Mouse (Mus musculus): ENCODE data around the gene Apol7e.
"Not testable (repeated sequence)": the region's sequence is repeated elsewhere in the genome, so short reads cannot be mapped to it uniquely, and the experiment has no call there.

Apol7e gene

DNA sequence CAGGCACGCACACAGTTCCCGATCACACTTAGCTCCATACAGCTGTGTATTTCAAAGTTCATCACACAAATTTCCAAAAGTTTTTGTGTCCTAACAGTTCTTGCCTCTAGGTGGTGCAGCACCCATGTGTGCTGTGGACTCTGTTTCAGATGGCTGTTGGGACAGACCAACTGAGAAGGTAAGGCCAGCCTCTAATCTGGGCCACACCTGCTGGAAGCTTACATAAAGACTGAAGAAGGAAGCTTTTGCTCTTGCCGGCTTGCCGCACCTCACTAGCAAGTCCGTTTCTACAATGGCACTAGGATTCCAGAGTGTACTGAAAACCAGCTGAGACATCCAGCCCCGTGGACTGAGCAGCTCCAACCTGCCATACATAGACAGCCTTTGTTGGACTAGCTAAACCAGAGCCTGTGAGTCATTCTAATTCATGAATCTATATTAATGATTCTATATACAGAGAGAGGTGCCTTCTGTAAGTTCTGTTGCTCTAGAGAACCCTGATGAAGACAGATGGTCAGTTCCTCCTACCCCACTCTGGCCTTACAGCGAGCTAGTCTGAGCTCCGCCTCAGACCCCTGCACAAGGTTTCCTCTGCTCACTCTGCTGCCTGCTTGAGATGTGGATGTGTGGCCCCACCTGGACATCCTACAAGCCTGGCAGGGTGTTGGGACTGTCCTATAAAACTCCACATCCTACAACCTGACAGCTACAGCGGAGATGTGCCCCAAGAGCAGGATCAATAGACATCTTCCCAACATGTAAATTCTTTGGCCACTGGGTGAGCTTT lies 42.0 kb downstream of the Apol7e start:
- intact Hi-C loops (cut with DNase I) = no loop called here

DNA sequence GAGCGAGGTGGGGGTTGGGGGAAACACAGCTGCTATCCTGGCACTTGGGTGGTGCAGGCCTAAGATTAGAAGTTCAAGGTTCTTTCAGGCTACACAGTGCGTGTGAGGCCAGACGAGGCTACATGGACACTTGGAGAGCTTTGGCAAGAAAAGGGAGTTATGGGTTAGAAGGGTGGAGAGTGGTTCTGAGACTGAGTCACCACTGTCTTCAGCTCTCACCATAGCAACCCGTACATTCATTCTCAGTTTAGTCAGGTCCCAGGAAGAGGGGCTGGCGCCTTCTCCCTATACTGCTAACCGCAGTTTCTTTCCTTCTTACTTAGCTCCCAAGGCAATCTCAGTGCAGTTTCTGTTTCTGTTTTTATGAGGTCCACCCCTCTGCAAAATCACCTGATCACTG lies 42.9 kb downstream of the Apol7e start:
- intact Hi-C loops (cut with DNase I) = not testable (repeated sequence)

DNA sequence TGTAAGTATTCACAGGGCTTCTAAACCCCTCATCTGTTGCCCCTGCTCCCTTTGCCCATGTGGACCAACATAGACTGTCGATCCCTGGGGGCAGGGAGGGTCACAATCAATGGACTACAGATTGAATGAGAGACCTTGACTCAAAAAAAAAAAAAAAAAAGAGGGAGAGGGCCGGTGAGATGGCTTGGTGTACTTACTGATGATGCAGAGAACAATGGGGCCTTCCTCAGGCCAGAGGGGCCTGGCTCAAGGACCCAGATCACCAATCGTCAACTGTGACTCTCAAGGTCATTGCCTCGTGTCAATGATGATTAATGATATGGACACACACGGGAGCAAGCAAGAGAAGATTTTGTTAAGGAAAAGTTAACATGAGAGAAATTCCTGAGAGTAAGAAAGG lies 46.0 kb downstream of the Apol7e start:
- intact Hi-C loops (cut with DNase I) = no loop called here

DNA sequence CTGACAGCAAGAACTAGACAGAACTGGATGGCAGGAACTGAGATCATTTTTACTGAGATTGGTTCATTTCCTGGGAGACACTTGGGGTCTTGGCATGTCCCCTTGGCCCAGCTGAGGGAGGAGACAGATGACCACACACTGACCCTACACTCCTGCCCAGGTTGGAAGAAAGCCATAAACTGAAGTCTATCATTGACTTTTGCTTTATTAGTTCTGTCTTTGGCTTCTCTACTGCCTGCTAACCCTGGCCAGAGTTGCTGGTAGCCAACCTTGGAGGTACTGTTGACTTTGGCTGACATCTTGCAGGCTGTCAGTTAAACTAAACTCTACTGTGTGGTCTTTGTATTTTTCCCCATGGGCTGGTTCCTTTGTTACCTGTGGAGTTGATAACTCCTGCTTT lies 46.4 kb downstream of the Apol7e start:
- intact Hi-C loops (cut with DNase I) = no loop called here

DNA sequence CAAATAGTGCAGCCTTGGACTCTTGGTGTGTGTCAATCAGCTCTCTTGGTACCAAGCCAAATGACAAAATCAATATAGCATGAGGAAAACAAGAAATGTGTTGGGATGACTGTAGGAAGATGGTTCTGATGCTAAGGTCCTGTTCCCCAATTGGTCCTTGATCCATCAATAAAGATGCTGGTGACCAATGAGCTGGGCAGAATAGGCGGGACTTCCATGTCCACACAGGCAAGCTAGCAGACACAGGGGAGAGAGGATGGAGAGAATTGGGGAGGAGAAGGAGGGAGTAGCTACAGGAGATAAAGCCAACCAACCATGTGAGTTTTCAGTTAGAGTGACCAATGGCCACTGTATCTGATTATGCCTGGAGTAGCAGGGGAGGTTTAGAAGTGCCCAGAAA lies 47.7 kb downstream of the Apol7e start:
- intact Hi-C loops (cut with DNase I) = no loop called here

DNA sequence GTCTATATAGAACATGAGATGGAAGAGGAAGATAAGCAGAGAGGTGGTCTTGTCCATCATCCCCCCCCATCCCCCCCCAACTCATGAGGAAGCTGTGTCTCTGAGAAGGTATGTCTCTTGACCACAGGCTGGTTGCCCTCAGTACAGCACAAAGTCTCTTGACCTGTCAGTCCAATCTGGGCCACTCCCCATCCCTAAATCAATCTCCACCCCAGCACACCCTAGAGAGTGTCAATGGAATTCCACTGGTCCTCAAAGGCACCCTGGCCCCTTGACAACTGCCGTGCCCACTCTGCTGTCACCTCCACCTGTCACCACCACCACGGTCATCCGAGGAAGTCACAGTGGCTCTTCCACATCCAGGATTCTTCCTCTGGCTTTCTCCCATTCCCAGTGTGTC lies 49.8 kb downstream of the Apol7e start:
- intact Hi-C loops (cut with DNase I) = no loop called here

DNA sequence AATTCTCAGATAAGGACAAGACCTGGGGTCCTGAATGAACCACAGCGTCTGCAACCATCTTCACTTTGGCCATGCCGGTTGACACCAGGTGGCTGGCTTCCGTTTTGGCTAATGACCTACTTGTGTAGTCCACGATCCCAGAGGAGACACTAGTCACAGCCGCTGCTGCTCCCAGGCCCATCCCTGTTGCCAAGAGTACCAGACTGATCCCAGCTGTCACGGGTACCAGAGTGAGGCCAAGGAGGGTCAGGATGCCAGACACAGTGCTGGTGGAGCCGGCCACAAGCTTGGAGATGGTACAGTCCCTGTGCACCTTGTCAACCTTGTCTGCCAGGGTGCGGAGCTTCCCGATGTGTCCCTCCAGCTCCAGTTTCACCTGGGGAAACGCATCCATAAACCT lies 51.1 kb downstream of the Apol7e start:
- intact Hi-C loops (cut with DNase I) = no loop called here

DNA sequence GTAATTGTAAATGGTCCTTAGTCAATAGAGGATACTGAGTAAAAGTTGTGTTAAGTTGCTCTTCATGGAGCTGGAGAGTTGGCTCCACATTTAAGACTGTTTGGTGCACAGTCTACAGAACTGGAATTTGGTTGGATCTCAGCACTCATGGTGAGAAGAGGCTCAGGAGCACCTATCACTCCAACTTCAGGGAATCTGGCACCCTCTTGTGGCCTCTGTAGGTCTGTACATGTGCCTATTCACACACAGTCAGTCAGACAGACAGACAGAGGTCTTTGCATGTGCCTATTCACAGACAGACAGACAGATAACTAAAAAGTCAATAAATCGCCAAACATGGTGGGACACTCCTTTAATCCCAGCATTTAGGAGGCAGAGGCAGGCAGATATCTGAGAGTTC lies 51.8 kb downstream of the Apol7e start:
- intact Hi-C loops (cut with DNase I) = no loop called here

DNA sequence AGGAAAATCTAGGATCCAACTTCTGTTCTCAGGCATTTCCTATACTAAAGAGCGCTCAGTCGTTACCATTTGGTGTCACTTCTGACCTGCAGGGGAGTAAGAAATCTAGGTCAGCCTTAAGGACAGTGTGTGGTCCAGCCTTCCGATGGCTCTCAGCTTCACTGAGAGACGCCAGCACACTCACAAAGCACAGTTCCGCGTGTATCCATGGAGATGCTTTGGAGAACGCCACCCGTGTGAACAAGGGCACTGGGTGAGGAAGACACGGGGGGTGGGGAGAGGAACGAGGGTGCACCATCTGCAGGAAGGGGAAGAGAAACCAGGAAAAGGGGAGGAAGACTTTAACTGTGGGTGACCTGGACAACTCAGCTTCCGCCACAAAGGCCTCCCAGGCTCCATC lies 53.8 kb downstream of the Apol7e start:
- intact Hi-C loops (cut with DNase I) = no loop called here

DNA sequence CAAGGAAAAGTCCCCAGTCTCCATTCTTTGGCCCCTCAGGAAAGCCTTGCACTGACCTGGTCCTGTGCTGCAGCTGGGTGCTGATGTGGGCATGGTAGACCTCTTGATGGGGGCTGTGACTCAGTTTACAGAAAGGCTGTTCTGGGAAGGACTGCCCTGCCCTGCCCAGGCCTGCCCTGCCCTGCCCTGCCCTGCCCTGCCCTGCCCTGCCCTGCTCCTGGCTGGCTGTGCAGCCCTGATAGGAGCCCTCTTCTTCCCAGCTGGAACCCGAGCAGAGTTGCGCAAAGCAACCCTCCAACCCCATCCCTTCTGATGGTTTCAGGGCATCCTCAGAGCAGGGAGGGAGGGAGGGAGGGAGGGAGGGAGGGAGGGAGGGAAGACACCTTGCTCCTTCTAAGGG lies 56.5 kb downstream of the Apol7e start:
- intact Hi-C loops (cut with DNase I) = no loop called here

DNA sequence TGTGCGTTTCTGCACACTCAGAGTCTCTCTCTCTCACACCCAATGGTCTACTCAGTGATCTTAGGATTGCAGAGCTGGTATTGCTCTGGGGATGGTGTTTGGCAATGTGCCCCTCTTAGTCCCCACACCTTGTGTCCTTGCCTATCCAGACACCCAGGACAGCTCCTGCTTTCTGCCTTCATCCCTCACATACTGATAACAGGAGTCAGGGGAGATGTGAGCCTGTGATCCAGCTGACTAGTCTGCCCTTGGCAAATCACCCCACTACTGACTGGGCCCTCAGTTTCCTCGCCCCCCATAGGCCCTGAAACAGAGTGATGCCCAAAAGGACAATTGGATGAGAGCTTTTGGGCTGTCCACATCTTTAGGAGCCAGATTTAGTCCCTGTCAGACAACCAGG lies 57.4 kb downstream of the Apol7e start:
- intact Hi-C loops (cut with DNase I) = no loop called here

DNA sequence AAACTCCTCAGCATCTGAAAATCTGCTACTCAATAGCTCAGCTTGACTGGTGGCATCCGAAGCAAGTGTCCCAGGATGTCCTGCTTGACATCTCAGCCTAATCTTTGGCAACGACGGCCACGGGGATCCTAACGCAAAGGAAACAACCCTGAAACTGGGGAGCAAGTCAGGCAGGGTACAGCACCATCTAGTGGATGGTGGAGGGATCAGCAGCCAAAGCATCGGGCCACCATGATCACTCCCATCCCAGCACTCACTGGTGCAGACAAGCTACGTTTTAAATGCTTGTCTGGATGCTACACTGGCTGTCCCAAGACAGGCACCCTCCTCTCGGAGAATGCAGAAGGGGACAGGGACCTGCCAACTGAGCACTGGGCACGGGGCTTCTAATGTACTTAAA lies 58.2 kb downstream of the Apol7e start, which contains the start of gene Apol8:
TSS of gene Apol8 (minus strand) at position 156 of the 400 bp plus-strand sequence.
- intact Hi-C loops (cut with DNase I) = no loop called here

DNA sequence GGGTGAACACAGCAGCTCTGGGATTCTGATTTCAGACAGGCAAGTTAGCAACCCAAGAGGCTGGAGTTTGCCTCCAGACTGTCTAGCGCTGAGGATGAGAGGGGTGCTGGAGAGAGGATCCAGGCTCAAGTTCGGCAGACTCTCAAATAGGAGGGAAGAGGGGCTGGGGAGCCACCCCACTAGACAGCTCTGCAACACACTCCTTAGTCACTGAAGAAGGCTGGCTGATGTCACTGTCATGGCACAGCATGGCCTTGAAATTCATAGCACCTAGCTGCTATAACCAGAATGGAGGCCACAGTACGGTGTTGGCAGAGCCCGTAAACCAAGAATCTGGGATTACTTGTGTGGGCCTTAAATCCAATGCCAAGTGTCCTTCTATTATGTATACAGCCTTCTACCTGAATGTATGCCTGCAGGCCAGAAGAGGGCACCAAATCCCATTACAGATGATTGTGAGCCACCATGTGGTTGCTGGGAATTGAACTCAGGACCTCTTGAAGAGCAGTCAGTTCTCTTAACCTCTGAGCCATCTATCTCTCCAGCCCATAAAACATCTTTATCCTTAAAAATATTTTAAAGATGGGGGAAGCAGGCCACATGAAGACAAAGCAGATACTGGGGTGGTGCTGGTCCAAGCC lies 59.0 kb downstream of the Apol7e start:
- intact Hi-C loops (cut with DNase I) = no loop called here

DNA sequence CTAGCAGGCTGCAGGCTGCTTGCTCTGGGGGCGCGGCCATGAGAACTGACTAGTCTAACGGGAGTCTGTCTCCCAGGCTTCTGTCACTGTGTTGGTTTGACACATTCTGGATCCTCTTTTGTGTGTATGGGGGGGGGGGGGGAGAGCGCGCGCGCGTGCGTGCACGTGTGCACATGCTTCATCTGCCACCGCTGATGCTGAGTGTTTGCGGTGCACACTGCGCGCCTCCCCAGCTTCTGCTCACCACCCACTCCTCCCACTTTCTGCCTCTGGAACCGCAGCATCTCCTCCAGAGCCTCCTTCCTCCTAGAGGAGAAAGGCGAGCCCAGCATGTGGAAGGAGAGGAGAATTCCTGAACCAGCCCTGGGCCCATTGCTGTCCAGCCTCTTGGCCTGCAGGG lies 61.4 kb downstream of the Apol7e start:
- intact Hi-C loops (cut with DNase I) = loop anchor here (5.0 kb wide), 1 partner anchor 37 kb away; no protein-coding TSS in a partner anchor

DNA sequence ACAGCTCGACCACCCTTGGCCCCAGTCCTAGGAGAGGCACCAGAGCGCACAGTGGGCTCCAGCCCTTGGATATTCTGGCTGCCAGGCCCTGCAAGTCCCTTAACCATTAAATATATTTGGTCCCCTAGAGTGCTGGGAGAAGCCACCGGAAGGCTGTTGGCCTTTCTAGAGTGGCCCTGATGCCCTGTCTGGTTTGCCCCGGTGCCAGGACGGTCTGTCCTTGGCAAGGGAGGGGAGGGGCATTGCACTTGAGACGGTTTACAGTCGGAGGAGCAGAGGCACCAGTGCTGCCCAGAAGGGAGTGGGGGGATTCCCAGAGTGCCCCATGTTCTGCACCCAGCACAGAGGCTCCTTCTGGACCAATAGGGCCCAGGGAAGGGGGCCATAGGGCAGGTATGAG lies 62.4 kb downstream of the Apol7e start:
- intact Hi-C loops (cut with DNase I) = loop anchor here (5.0 kb wide), 1 partner anchor 36 kb away; no protein-coding TSS in a partner anchor

DNA sequence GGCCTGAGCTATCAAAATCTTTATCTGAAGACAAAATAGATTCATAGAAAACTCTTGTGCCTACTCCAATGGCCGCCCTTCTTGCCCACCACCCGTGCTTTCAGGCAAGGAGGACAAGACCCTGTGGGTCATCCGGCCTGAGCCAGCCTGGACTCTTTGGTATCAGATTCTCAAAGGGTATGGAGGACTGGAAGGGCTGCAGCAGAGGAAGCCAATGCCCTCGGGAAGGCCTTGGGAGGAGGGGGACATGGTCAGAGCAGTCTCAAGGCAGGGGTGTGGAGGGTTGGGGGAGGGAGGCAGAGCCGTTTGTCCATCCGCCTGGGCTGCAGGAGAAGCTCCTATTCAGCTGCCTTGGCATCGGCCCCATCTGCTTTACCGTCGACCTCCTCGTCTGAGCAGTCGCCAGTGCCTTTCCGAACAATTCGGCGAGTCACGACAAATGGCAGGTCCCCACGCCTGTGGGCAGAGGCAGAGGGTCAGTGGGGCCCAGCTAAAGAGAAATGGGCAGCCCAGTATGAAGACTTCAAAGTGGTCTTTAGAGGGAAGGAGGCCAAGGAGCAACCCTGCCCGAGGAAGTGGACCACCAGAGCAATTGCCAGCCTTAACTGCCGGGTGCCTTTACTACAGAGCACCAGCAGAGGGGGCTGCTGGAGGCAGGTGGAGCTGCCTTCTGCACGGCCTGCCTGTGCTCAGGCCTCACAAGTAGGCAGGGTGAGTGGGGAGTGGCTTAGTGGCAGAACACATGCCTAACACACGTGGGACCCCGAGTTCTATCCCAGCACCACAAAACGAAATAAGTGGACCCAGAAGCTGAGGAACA lies 63.1 kb downstream of the Apol7e start:
- intact Hi-C loops (cut with DNase I) = loop anchor here (5.0 kb wide), 1 partner anchor 36 kb away; no protein-coding TSS in a partner anchor

DNA sequence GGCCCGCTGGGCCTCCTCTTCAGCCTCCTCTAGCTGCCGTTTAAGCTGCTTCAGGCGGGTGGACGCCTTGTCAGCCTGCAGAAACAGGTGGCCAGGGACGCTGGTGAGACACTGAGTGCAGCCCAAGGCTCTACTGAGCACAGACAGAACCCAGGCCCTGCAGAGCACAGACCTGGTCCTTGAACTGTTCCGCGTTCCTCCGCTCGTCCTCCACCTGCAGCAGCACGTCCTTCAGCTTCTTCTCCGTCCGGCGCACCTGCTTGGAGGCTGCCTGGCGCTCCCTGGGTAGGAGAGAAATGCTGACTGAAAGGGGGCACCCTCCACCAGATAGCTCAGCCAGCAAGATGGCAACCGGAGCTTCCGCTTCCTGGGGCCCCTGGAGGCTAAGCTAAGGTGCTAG lies 64.4 kb downstream of the Apol7e start:
- intact Hi-C loops (cut with DNase I) = loop anchor here (5.0 kb wide), 1 partner anchor 34 kb away; no protein-coding TSS in a partner anchor

DNA sequence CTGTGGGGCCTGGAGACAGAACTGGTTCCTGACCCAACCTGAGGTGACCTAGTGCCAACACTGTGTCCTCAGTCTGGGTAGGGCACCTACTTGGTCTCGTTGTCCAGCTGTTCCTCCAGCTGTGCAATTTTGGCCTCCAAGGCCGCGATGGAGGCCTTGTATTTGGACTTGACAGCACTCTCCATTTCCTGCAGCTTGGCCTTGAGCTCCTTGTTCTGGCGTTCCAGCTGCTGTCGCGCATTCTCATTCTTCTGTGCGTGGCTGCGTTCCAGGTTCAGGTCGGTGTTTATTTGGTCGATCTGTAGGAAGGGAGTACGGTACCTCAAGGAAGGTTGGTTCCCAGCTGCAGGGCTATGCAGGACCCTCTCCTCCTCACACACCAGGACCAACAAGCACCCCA lies 65.0 kb downstream of the Apol7e start:
- intact Hi-C loops (cut with DNase I) = loop anchor here (5.0 kb wide), 1 partner anchor 34 kb away; no protein-coding TSS in a partner anchor

DNA sequence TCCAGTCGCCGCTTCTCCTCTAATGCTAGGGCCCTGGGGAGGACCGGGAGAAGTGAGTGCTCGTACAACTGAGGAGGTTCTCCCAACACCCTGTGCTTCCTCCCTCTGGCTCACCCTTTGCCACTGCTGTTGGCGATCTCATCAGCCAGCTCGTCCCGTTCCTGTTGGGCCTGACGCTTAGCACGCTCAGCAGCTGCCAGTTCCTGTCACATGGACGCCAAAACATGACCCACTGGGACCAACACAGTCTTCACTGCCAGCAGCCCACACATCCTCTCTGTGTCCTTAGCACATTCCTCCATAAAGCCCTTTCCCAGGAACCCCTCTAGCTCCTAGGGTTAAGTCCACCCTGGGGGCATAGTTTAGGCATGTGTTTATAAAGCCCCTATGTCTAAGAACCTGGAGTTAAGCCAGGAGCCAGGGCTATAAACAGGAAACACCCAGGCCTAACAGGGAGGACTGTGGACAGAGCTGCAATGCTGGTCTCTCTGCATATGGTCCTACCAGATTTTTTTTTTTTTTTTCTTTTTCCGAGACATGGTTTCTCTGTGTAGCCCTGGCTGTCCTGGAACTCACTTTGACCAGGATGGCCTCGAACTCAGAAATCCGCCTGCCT lies 65.8 kb downstream of the Apol7e start:
- intact Hi-C loops (cut with DNase I) = loop anchor here (5.0 kb wide), 1 partner anchor 33 kb away; no protein-coding TSS in a partner anchor

DNA sequence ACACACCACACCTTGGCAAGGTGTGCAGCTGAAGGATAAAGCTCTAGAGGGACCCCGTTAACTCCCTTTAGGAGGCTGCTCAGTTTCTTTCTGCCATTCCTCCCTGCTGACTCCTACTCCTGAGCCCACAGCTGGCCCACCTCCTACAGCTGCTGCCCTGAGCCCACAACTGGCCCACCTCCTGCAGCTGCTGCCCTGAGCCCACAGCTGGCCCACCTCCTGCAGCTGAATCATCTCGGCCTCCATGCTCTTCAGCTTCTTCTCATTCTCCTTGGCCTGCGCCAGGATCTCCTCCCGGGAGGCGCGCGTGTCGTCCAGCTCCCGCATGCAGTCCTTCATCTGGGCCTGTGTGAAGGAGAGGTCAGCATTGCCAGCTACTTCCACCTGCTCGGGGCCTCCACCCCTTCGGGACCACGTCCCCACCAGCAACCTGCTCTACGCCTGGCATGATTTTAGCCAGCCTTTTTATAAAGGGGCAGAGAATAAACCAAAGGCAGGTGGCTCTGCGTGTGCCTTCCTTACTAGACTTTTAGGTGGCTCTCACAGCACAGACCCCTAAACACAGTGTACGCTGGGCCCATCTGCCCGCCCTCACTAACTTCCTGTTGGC lies 66.9 kb downstream of the Apol7e start:
- intact Hi-C loops (cut with DNase I) = no loop called here

DNA sequence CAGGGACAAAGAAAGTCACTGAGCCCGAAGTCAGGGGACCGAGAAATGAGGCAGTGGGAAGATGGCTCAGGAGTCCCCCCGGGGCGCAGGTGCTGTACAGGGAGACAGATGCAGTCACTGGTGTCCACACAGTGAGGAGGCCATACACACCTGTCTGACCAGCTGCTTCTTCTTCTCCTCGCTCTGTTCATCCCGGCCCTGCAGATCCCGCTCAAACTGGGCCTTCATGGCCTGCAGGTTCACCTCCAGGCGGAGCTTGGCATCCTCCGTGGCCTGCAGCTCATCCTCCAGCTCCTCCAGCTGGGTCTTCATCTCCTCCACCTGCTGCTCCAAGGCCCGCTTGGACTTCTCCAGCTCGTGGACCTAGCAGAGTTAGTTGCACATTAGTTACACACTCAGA lies 68.3 kb downstream of the Apol7e start:
- intact Hi-C loops (cut with DNase I) = no loop called here

Measured in adrenal gland (tissue).